Mouse (Mus musculus) small intestine, adult 2 months (tissue): ENCODE data around the gene Gspt1.

Experiments used
- CTCF ChIP-seq: fragments of 200-500 bp; IDR thresholded peaks from 2 replicates; pipeline ENCODE4 v1.5.1; 2012; ENCODE audit warnings: low read depth, mild to moderate bottlenecking, control low read depth, inconsistent platforms, low read length, moderate library complexity, mixed read lengths; ENCODE audit not compliant: insufficient replicate concordance, insufficient read length; ENCODE audit errors: extremely low read depth
- POLR2A ChIP-seq: fragments of 200-500 bp; IDR thresholded peaks from 2 replicates; pipeline ENCODE4 v1.6.1; 2012; ENCODE audit warnings: low read depth, mild to moderate bottlenecking, control low read depth, inconsistent platforms, low read length, moderate library complexity

GRCm38 (mm10) chr16:11175100-11175488, 79.0 kb downstream of the Gspt1 start:
- no peak for TF ChIP-seq CTCF
- TF ChIP-seq POLR2A = no peak
